Mouse (Mus musculus) spleen, embryonic (tissue): ENCODE data around the gene Gm20498.
"Not testable (repeated sequence)": the region's sequence is repeated elsewhere in the genome, so short reads cannot be mapped to it uniquely, and the experiment has no call there.

ENCODE experiments used
- CTCF ChIA-PET: fragments of 350-600 bp; sonication (Branson Sonifier 250); formaldehyde crosslinking; loops from one replicate; lab custom pipeline; 2022; lab: Charles Lee

The Gm20498 gene

GRCm38 (mm10) chr12:81532316-81533028 lies at the start of gene Gm20498, which contains the start of gene Synj2bp:
Gene Gm20498, minus strand, starts transcription at chr12:81532905.
Gene Synj2bp, minus strand, starts transcription at chr12:81532911.
- CTCF ChIA-PET = no interaction called here

DNA sequence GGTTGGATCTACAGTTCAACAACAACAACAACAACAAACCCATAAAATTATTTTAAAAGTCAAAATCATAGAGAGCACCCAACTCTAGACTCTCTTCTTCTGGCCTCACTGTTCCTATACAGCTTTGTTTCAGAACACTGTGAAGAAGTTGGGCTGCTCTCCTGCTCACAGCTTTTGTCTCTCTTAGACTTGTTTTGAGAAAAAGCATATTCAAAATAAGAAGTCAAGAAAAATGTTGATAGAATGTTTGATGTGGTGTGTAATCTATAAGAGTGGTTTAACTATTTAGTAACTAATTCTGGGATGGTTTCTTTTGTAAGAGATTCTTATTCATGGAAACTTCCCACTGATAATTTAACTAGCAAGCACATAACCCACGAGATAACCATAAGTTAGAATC lies 35.7 kb upstream of the Gm20498 start, which contains the start of gene Adam21:
Gene Adam21 (minus strand): TSS at position 101 of the 400 bp plus-strand sequence.
- CTCF ChIA-PET = no interaction called here

DNA sequence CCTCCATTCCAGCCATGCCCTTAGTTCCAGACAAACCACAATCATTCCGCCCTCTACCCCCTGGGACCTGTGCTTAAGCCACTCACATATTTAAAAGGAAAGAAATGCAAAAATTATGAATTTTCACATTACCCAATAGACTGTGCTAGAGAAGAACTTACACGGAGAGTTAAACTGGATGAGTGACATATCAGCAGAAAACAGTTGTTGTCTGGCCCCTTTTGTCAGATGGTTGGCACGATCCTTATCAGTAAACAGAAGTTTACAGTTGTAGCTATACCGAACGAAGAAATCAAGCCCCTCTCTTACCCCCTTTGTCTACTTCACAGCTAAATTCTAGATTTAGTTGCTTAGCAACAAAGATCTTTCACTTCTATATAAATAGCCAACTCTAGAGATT lies 35.2 kb upstream of the Gm20498 start:
- CTCF ChIA-PET = no interaction called here

DNA sequence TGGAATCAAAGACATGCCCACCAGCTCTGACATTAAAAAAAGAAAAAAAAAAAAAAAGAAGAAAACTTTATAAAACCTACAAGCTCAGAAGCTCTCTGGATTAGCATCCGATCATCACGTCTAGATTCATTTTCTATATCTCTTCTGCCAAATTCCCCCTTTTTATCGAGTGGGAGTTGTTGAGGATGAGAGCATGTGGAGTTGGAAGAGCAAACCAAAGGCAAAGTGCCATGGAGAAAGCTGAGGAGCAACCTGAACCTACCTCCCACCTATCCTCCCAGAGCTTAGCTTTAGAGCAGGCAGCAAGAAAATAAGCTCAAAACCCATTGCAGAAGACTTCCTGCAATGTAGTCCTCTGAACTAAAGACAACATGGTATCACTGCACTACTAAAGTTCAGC lies 31.5 kb upstream of the Gm20498 start:
- CTCF ChIA-PET = no interaction called here

DNA sequence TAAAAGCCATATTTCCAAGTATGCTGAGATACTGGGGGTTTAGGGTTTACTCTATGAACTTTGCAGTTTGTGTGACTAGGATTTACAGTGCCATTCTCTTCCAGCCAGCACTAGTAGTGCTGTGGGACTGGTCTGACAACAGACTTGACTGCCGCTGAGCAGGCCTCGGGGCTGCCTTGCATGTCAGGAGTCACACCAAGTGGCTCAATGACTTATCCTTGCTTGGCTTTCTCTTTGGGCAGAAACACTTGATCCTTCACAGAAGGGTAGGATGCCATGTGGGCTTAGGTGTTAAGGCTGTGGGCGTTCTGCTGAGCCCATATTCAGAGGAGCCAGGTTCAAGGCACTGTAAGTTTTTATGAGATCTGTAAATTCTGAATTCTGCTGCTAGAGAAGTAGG lies 16.6 kb upstream of the Gm20498 start:
- CTCF ChIA-PET = no interaction called here

- CTCF ChIA-PET = no interaction called here
Observed at GRCm38 (mm10) chr12:81547163-81547562, 14.5 kb upstream of the Gm20498 start.

- CTCF ChIA-PET = no interaction called here
Observed at GRCm38 (mm10) chr12:81533029-81533419, 319 bp upstream of the Gm20498 start.

GRCm38 (mm10) chr12:81530587-81530986 lies 2.1 kb downstream of the Gm20498 start:
- CTCF ChIA-PET = not testable (repeated sequence)

GRCm38 (mm10) chr12:81496906-81497305 lies 35.8 kb downstream of the Gm20498 start:
- CTCF ChIA-PET = not testable (repeated sequence)

GRCm38 (mm10) chr12:81490491-81490890 lies 42.2 kb downstream of the Gm20498 start:
- CTCF ChIA-PET = no interaction called here

- CTCF ChIA-PET = no interaction called here
Observed at GRCm38 (mm10) chr12:81485311-81485710, 47.4 kb downstream of the Gm20498 start.

DNA sequence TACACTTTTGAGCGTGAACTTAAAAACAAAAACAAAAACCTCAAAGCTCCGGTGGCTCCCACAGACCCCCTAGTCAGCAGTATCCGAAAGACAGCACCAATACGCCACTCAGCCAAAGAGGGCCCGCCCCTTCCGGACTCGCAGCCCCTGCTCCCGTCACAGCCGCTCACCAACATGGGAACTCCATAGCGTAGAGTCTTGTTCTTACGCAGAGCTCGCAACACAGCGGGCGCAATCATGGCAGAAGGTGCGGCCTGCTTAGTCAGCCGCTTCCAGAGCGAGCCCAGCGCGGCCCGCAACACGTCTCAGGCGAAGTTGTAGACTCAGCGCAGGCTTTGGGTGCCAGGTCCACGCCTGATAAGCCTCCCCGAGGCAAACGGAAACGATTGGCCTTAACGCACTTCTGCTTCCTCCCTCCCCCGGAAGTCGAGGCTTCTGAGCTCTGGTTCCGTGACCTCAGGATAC lies 47.9 kb downstream of the Gm20498 start, which contains the start of gene Cox16:
Gene Cox16 (minus strand): TSS at position 401 of the 465 bp plus-strand sequence.
- CTCF ChIA-PET = no interaction called here

- CTCF ChIA-PET = no interaction called here
Observed at GRCm38 (mm10) chr12:81484212-81484611, 48.5 kb downstream of the Gm20498 start.

DNA sequence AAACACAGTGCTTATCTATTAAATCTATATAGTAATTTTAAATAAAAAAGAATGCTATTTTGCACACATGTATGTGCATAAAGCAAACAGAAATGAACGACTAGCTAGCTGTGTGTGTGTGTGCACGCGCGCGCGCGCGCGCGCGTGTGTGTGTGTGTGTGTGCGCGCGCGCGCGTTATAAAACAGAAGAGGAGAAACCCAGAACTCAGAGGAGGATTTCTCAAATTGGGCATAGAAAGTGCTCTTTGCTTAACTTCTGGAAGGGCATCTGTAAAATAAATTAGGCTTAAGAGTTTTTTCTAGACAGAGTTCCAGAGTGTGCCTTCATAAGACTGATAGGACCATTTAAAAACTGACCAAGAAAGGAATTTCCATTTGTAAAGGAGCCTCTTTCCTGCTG lies 49.0 kb downstream of the Gm20498 start:
- CTCF ChIA-PET = no interaction called here

DNA sequence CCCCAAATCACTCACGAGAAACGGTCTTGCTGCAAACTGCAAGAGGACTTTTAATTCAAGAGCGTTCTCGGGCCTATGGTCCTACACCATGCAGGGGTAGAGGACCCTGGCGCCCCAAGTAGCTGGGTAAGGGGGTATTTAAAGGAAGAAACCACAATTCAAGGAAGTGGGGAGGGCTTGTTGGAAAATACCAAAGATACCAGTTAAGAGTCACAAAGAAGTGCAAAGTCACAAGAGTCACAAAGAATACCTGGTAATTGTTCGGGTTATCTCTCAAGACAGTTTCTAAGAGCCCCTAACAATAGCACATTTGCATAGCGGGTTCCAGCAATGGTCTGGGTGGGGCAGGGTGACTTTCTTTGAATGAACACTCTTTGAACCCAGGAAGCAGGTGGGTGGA lies 73.7 kb downstream of the Gm20498 start:
- CTCF ChIA-PET = interaction anchor here (0.7 kb wide), 1 partner anchor 298 kb away, joined by 3 read pairs; no protein-coding TSS in a partner anchor

GRCm38 (mm10) chr12:81438985-81439384 lies 93.7 kb downstream of the Gm20498 start:
- CTCF ChIA-PET = not testable (repeated sequence)

DNA sequence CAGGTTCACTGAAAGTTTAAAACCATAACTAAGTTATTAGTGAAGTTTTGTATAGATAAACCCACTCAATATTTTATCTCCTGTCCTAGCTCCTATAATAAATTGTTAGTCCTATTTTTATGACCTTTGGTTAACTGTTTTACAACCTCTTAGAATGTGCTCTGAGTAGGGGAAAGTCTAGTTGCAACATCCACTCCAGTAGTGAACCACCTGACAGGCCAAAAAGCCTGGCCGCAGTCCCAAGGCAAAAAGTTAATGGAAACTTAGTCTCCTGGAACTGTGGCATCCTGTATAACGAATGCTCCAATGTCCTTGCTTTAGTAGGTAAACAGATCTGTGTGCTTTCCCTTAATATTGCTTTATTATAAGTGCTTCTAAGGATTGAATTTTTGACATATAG lies 97.9 kb downstream of the Gm20498 start:
- CTCF ChIA-PET = not testable (repeated sequence)

DNA sequence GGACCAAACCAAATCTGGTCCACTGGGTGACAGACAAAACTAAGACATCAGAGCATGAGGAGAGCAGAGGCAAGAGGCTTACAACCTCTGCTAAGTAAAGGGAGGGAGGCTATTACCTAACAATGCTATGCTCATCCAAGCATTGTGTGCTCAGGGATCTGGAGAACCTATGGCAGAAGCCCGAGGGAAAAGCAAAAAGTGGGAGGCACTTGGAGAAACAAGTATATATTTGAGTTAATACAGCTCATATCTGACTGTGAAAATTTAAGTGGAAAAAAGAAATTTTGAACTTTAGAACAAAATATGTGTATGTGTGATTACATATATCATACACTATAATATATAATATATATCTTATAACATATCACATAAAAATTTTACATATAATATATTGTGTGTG lies 110.9 kb downstream of the Gm20498 start, which contains the start of gene Adam4:
Gene Adam4 (minus strand): TSS at position 101 of the 400 bp plus-strand sequence.
- CTCF ChIA-PET = no interaction called here

DNA sequence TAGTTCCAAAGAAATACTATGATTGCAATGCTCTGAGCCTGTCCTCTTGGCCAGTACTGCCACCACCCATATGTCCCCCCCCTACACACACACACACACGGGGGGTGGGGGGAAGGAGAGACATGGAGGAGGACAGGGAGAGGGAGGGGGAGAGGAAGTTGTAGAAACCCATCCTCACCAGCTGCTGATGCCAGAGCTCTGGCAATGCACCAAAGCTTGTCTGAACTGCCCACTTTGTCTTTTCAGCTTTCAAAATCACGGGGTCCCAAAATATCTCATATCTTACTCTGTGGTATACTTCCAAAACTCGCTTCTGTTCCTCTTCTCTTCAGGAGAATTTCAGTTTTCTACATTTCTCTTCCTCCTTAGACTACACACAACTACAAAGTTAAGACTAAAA lies 119.5 kb downstream of the Gm20498 start:
- CTCF ChIA-PET = no interaction called here

DNA sequence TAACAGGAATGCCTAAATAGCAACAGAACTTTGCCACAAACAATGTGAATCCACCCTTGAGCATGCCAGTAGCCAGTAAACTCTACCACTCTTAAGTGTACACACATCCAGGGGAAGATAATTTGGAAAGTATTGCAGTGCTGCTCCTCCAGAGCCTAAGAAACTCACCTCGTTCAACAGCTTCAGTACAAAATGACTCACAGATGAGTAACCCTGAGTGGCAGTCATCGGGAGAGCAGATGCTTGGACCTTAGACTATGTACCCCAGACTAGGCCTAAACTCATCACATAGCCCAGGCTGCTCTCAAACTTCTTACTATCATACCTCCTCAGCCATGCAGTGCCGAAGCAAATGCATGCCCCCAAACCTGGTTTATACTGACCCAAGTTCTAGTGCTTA lies 123.7 kb downstream of the Gm20498 start:
- CTCF ChIA-PET = no interaction called here

- CTCF ChIA-PET = no interaction called here
Observed at GRCm38 (mm10) chr12:81402187-81402586, 130.5 kb downstream of the Gm20498 start.

- CTCF ChIA-PET = not testable (repeated sequence)
Observed at GRCm38 (mm10) chr12:81379364-81379763, 153.3 kb downstream of the Gm20498 start, which contains the start of gene Gm4787. Gene Gm4787, minus strand, starts transcription at chr12:81379464.

DNA sequence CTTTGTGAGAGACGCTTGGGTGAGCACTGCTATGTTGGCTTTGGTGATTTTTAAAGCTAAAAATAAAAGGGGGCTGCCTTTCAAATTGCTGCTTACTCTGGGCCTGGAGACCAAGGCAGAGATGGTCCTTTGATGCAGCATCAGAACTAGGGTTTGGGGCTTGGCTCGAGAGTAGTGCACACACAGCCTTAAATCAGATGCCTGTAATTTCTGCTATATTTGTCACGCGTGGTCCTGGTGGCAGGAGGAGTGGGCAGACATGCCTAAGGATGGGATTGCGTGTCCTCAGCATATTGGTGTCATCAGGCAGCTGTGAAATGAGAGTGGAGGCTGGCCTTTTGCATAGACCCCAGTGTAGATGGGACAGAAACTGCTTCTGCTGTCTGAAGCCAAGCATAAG lies 198.9 kb downstream of the Gm20498 start:
- CTCF ChIA-PET = no interaction called here
